Mouse (Mus musculus) ES-Bruce4 (cell line): Measurements from ENCODE around the gene Clcn2.

Experiments
- EP300 ChIP-seq: IDR thresholded peaks from 2 replicates; pipeline ENCODE4 v1.6.1; 2011; ENCODE audit warnings: low read depth, low read length; ENCODE audit not compliant: insufficient read depth
- POLR2A ChIP-seq: IDR thresholded peaks from one replicate; pipeline ENCODE4 v1.8.1; 2011; ENCODE audit warnings: low read length; ENCODE audit not compliant: insufficient read depth

GRCm38 (mm10) chr16:20717978-20718670 is 578 bp upstream of the Clcn2 start:
- TF ChIP-seq POLR2A = no peak
- no peak for TF ChIP-seq EP300
